Mouse (Mus musculus) megakaryocyte, embryonic 14.5 days (primary cell): ENCODE results near the gene Rfx8.

Experiments used
- FLI1 ChIP-seq: IDR thresholded peaks from 2 replicates; pipeline ENCODE4 v1.6.1; 2012; ENCODE audit warnings: low read length, inconsistent platforms, mixed read lengths
- GATA1 ChIP-seq: IDR thresholded peaks from 3 replicates; pipeline ENCODE4 v1.6.1; 2012; ENCODE audit warnings: mixed read lengths, low read length, inconsistent platforms, borderline replicate concordance

GRCm38 (mm10) chr1:39713842-39714658 lies 6.7 kb downstream of the Rfx8 start:
- TF ChIP-seq GATA1 (no peak), FLI1 (no peak)
